Mouse (Mus musculus) cerebellum, postnatal 36 days (tissue): Measurements from ENCODE around the gene Prlr.

Experiments
- DNase-seq, 2 experiments: peaks; one replicate each; pipeline ENCODE4 v3.0.0; 2021 to 2022; ENCODE audit warnings: mixed read lengths in 2 of 2

Gene Prlr

GRCm38 (mm10) chr15:10236812-10237211, 59.8 kb downstream of the Prlr start:
- no peak for DNase-seq

- DNase-seq: no peak
These were observed 61.4 kb downstream of the Prlr start for GRCm38 (mm10) chr15:10238454-10238853.

DNA sequence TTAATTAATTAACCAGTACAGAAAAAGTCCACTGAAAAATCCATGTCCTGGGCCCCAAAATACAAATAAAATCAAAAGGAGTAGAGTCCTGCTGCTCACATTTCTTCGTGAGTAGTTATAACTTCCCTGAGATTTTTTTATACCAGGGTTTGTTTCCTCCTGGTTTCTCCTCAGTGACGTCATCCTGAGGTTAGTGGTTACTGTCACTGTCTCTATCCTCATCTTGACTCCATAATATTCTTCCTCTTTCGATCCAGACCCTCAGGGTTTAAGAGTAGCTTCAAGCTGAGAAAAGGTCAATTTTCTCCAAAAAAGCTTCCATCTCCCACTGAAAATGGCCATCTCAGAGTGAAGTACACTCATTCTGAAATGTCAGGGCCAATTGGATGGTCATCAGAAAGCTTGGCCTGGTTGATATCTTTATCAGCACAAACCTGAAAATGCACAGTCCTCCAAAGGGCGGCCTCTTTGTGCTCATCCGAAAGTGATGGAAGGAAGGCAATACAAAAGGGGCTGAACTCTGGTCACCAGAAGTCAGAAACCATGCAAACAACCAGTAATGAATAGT, 63.3 kb downstream of the Prlr start:
- DNase-seq: no peak

- no peak for DNase-seq
These were observed 65.2 kb downstream of the Prlr start for GRCm38 (mm10) chr15:10242250-10242649.

DNA sequence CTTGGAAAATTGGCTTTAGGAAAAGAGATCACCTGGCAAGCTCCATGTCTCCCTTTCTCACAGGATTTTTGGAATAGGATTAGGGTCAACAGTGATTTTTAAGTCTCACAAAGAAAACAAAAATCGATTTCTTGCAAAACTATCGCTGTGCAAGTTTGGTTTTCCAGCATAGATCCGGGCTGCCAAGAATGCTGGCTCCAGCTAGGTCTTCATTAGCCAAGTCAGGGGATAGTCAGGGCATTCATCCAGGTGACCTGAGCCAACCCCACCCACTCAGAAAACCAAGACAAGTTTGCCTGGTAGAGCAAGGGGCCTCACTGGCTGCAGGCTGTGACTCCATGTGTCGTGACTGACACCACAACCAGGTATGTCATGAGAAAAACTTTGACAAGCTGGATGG, 72.2 kb downstream of the Prlr start:
- no peak for DNase-seq

- no peak for DNase-seq
These were observed 73.7 kb downstream of the Prlr start for GRCm38 (mm10) chr15:10250784-10251183.

GRCm38 (mm10) chr15:10252526-10252925, 75.5 kb downstream of the Prlr start:
- DNase-seq: no peak

GRCm38 (mm10) chr15:10262219-10262618, 85.2 kb downstream of the Prlr start:
- DNase-seq: no peak

- DNase-seq: no peak
These were observed 85.6 kb downstream of the Prlr start for GRCm38 (mm10) chr15:10262641-10263040.

GRCm38 (mm10) chr15:10263420-10263819, 86.4 kb downstream of the Prlr start:
- no peak for DNase-seq

DNA sequence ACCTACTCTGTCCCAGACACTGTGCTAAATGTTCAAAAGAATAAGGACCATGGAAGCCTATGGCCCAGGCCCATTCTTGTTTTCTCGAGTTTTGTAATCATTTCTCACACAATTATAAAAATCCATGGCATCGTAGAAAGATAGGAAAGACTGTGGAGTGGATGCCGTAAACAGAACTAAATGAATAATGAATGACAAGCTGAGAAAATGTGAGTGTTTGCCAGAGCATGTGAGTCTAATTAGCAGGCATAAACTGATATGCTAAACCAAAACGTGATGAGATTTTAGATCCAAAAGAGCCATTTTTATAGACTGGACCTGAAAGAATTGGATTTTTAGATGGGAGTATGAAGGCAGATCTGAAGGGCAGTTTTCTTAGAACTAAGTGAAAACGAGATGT, 87.8 kb downstream of the Prlr start:
- no peak for DNase-seq

GRCm38 (mm10) chr15:10267251-10267650, 90.2 kb downstream of the Prlr start:
- DNase-seq: no peak

- no peak for DNase-seq
These were observed 99.3 kb downstream of the Prlr start for GRCm38 (mm10) chr15:10276386-10276785.

- no peak for DNase-seq
These were observed 100.4 kb downstream of the Prlr start for GRCm38 (mm10) chr15:10277461-10277860.

DNA sequence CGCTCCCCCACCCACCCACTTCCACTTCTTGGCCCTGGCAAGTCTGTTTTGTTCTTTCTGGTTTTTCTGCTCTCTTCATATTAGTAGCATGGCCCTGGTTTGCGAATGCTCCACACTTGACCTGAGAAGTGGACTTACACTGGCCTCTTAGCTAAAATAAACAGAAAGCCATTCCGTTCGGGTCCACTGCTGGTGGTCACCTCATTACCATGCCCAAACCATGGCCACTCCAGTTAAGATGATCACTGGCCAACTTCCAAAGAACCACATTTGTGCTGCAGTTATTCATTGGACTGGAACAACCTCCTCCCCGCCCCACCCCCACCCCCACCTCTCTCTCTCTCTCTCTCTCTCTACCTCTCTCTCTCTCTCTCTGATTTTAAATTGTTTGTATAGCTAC, 104.5 kb downstream of the Prlr start:
- no peak for DNase-seq

DNA sequence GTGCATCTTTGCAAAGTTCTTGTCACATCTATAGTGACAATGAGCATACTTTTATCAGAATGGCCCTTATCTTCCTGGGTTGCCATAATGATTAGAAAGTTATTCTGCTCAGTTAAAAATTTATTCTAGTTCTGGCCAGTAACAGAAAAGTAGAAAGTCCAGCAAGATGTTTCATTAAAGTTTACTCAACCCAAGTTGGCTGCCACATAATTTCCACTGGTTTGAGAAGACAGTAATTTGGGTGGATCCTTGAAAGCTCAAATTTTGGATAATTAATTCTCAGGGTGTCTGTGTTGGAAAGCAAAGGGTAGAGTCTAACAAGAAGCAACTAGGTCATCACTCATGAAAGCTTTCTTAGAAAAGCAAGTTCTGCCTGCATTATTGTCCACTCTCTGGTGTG, 106.6 kb downstream of the Prlr start:
- no peak for DNase-seq

DNA sequence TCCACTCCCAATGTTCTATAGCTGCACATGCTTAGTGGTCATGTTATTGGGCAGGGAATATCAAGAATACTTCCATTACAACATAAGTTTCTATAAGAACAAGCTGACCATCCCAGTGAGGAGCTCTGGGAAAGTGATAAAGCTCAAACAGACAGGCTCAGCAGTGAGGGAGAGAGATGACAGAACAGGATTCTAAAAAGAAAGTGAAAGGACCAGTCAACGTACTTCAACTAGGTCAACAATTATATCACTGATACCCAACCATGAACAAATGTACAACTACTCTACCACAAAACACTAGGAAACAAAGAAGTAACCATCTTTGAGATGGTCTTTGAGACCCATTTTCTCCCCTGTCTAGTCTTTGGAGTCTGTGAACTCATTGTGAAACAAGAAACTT, 119.5 kb downstream of the Prlr start:
- DNase-seq: no peak

GRCm38 (mm10) chr15:10298058-10298457, 121.0 kb downstream of the Prlr start:
- no peak for DNase-seq

GRCm38 (mm10) chr15:10299467-10299866, 122.4 kb downstream of the Prlr start:
- DNase-seq: no peak

DNA sequence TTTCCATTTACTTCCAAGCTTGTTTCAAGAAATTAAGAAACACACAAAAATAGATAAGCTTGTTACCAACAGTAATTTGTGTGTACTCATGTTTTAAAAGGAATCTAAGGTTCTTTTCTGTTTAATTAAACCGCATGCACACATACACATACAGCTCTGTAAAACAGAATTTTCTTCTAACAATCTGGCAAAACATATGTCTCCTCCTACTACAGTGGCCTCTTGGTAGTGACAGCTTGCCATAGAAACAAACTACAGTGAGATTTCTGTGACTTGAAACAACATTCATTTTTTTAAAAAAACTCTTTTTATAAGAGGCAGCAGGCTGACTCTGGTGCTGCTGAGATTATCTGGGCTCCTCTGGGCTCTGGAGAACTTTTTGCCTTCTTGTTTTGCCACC, 129.4 kb downstream of the Prlr start:
- DNase-seq: no peak

GRCm38 (mm10) chr15:10311826-10312225, 134.8 kb downstream of the Prlr start:
- no peak for DNase-seq

- DNase-seq: peak; percentile 13 to 17
These were observed 136.8 kb downstream of the Prlr start for GRCm38 (mm10) chr15:10313522-10314455.

DNA sequence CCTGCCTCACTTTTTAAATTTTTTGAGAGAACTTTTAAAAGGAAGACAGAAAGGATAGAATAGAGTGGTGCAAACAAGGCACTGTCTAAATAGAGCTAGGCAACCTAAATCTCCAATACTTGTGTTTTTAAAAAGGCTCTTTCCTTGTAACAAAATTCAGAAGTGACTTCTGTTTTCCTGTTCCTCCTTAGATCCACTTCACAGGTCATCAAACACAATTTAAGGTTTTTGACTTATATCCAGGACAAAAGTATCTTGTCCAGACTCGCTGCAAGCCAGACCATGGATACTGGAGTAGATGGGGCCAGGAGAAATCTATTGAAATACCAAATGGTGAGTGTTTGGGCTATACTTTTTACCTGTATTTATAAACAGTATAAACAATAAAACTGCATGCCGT, 148.0 kb downstream of the Prlr start, which contains the start of gene Gm21973:
Gene Gm21973, plus strand, starts transcription at position 301 of the 400 bp plus-strand sequence.
- DNase-seq: no peak

DNA sequence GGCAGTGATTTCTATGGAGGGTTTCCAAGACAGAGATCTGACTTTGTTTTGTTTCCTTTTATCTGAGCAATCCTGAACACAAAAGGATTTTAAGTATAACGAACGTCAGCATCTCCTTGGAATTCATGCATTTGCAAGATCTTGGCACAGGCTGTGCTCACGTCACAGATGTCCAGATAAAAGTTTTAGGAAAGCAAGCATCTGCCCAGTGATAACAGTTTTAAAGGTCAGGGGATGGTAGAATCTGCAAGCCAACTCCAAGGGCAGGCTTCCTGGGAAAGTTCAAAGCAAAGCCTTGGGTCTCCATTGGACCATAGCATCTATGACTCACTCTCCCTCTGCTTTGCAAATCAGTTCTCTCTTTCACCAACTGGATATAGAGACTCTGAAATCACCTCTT, 153.6 kb downstream of the Prlr start:
- no peak for DNase-seq
